Mouse (Mus musculus) kidney, adult 11 months (tissue): ENCODE data around the gene St7.

Experiments used
- DNase-seq: peaks from one replicate; pipeline ENCODE4 v3.0.0; 2022

Gene St7

DNA sequence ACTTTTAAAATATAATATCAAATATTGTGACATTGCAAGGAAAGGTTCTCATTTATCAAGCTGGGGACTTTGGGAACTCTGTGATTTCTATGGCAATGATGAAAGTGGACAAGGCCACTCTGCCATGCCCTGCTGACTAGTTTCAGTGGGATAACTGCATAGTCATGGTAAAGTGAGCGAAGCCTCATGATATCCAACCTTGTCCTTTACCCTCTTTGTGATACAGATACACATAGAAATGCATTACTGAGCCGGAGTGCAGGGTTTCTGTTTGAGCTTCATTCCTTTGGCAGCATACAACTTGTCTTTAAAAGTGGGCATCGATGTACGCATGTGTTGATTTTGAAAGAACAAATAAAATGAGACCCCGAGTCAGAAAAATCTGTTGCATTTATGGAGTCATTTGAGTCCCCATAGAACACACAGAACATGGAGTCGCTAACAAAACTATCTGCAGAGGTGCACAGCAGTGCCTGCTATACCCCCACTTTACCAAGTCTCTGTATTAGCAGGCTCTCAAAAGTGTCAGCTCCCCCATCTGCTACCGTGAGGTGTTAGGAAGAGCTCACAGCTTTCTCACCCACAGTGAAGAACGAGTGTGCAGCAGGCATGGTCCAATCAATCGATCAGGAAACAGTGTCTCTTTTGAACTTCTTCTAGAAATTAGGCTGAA lies 77.4 kb downstream of the St7 start:
- DNase-seq, result no peak

DNA sequence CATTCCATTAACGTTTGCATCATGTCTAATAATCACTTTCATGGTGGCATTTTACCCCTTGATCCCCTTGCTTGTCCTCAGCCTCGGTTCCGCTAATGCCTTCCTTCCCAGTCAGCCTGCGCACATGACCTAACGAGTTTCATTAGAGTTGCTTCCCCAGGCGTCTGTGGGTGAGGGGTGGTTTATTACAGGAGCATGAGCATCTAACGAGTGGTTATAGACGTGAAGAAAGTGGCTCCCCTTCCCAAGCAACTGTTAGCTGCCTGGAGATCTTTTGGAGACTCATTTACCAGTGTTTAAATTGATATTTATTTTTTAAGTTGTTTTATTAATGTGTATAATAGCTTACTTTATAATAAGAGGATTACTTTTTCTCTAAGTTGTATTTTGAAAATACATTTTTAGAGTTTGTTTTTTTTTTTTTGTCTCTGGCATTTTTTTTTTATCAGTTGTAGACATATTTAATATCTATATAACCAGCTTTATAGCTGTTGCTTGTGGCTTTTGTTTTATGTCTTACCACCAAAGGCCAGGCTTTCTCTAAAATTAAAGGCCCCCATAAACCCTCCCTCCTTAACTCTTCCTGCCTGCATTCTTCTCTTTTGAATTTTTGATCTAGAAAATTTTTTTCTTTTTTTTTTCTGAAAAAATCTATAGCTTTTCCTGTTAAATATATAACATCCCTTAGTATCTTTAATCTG lies 78.1 kb downstream of the St7 start:
- no peak for DNase-seq

DNA sequence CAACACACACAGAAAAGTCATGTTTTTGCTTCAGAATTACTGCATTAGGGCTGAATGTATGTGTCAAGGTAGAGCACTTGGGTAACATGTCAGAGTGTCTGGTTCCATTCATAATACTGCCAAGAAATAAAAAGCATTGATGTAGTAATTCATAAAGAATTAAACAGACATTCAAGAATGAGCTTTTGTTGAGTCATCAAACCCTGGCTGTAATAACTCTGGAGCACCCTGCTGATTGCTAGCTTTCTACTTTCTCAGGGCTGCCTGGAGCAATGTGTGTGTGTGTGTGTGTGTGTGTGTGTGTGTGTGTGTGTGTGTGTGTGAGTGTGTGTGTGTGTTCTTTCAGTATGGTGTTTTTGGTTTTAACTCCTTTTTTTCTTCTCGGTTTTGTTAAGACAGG lies 78.7 kb downstream of the St7 start:
- no peak for DNase-seq

DNA sequence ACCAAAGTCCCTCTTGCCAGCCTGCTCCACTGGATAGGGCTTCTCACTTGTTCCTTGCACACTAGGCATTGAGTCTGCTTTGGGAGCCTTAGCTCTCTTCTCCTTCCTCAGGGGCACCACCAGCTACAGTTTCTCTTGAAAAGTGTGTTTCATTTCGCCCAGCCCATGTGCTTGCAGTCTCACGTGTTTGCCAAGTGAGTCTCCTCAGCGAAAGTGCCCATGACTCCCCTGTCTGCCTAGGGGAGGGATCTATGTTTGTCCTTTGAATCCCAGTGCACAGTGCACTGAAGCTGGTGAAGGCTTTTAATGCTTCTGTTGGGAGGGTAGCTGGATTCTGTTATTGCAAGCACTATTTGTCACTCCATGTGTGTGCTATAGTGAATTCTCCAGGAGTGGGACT lies 79.8 kb downstream of the St7 start:
- peak; percentile 64 for DNase-seq

DNA sequence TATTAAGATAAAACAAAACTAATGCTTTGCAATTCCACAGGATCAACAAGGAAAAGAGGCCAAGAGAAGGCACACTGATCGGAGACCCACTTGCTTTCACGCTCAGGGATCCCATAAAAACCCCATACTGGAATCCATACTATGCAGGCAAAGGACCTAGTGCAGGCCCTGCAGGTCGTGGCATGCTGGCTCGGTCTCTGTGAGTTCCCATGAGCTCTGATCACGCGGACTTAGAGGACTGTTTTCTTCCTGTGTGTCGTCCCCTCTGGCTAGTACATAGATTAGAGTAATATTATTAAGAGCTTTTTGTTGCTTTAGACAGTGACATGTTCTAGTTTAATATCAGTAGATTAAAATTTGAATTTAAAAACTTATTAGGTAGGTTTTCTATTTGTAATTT lies 83.3 kb downstream of the St7 start:
- no peak for DNase-seq

DNA sequence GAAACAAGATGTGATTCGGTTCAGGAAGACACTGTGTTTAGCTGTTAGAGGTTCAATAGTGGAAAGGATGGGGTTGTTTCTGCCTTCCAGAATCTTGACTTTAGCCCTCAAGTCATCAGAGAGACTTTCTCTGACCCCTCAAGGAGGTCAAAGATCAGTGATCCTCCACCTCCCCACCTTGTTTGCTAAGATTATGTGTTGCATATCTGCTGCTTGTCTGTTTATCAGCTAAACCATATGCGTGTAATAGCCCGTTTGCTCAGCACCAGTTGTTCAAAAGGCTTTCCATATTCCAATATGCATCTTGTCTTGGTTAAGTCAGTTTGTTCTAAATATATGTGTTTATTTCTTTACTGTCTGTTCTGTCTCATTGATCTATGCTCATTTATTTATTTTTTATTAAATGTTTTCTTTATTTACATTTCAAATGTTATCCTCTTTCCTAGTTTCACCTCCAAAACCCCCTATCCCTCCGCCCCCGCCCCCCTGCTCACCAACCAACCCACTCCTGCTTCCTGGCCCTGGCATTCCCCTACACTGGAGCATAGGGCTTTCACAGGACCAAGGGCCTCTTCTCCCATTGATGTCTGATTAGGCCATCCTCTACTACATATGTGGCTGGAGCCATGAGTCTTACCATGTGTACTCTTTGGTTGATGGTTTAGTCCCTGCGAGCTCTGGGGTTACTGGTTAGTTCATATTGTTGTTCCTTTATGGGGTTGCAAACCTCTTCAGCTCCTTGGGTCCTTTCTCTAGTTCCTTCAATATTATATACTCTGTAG lies 84.5 kb downstream of the St7 start:
- DNase-seq, result no peak

DNA sequence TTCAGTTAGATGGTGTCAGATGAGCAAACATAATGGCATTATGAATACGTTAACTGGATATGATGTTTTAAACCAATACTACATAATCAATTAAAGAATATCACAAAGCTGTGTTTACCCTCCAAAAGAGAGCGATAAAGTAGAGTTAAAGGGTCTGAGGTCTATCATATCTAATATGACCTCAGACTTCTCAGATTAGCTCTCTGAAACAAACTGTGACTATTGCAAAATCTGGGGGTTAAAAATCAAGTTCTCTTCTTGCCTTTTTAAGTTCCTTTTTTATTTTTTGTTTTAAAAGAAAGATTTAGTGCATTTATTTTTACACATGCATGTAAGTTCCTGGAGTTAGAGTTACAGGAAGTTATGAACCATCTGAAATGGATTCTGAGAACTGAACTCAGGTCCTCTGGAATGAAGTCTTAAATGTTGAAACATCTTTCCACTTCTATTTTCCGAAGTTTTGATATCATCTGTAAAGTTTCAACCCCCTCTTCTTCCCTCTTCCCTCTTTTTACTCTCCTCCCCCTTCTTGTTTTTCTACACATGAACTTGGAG lies 86.0 kb downstream of the St7 start:
- no peak for DNase-seq

DNA sequence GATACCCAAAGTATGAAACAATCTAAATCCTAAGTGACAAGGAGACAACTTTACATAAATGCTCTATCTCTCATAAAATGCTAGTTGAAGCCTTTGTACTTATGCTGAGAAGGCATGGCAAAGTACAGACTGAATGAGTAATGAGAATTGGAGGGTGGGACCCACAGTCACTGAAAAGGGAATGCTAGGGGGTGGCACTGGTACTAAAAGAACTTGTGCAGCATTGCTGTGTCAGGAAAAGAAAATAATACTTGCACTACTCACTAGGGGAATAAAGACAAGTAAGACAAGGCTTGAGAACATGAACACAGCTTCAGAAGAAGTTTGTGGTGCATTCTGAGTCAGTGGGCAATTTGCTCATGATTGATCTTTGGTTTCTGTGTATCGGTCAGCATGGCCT lies 90.8 kb downstream of the St7 start:
- DNase-seq, result no peak

DNA sequence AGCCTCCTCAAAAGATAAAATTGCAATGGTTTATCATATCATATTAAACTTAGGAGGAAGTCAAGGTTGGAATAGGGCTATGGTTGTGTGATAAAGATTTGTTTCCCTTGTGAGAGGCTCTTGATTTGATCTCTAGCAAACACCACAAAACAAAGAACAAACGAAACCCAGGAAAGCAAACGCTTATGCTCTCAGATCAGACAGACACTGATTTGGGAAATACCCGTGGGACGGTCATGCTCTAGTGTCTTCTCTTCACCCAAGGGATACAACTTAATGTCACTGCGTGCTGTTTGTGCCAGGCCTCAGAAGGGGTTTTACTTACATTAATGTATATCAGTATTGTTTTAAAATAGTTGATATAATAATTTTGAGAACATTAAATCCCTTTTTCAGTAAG lies 91.8 kb downstream of the St7 start:
- no peak for DNase-seq

DNA sequence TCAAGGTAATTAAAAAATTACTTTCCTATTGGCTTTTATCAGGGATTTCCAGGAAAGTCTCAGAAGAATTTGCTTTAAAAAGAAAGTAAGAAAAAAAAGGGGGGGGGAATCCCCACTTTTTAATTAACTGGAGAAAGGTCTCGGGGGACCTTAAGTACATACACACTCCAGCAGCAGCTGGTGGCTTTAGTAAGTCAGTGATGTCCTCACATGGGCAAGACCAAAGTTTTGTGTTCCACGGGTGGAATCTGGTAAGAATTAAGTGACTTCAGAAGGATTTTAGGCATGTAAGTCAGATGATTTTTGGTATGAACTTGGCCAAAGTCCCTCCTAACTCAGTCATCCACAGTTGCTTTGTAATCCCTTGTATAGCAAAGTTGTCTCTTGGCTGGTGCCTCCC lies 92.5 kb downstream of the St7 start:
- DNase-seq, result no peak

DNA sequence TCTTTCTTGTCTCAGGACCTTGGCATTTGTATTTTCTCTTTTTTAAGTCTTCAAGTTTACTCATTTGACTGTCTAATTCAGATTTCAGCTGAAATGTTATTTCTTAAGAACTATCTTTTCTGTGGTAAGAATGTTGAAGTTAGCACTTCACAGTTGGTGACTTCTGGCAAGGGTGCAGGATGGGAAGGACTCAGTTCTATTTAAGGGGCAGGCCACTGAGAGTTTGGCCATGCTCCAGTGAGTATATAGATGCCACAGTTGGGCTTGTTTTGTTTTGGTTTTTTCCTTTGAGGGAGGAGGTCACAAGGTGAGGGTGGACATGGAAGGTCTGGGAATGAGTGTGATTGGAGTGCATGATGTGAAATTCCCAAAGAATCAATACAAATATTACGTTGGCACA lies 95.1 kb downstream of the St7 start:
- DNase-seq, result no peak

DNA sequence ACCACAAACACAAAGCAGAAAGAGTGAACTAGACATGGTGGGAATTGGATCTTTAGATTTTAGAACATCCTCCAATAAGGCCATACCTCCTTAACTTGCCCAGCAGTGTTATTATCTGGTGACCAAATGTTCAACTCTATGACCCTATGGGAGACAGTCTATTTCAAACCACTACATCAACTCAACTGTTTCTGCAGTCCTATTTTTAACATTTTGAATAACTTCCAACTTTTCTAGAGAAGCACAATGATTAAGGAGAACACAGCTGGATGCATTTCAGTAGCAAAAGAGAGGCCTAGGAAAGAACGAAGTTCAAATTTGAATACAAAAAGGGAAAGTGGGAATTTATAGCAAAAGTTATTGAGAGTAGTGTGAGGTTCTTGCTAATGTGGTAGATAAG lies 97.5 kb downstream of the St7 start:
- DNase-seq, result no peak

DNA sequence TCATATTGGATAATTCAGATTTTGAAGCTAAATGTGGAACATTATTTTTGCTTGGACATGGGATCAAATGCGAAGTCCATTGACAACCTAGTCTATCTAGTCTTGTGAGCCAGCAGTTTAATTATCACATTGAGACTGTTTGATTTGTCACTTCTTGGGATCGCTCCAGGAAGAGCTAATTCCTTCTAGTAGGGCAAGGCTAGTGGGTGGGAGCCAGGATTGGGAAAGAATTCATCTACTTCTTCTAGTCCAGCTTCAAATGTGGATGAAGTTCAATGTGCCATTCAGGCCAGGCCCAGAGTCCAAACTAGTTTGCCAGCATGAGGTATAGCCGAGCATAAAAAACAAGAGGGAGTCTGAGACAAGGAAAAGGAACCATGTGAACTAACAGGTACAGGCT lies 100.7 kb downstream of the St7 start:
- peak; percentile 12 for DNase-seq

DNA sequence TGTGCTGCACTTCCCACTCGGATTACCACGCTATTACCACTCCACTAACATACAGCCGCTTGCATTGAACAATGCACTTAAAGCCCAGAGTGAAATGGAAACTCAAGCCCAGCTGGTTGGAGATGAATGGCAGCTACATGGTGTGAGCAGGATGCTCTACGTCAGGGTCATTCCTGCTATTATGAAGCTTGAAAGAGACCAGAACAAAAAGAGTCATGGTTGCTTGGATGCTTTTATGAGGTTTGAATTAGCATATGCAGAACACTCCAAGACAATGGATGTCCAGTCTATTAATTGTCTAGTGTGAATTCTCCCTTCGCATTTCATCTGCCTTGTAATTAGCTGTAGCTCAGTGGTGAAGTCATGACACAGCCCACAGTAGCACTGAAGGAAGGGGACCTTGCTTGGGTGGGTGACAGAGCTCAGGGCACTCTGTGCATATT lies 104.6 kb downstream of the St7 start:
- no peak for DNase-seq

DNA sequence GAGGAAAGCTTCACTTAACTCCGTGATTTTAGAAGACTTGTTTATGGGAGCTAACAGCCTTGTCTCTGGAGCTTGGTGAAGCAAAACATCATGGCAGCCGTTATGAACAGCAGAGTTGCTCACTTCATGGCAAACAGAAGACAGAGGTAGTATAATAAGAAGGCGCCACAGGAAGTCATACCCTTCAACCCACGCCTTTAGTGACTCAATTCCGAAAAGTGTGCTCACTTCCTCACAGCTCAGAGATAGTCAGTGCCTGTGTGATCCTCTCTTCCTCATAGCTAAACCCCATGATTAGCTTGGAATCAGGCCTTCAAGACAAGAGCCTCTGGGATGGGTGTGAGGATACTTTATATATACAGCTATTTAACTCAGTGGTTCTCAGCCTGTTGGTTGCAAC lies 108.0 kb downstream of the St7 start:
- no peak for DNase-seq

DNA sequence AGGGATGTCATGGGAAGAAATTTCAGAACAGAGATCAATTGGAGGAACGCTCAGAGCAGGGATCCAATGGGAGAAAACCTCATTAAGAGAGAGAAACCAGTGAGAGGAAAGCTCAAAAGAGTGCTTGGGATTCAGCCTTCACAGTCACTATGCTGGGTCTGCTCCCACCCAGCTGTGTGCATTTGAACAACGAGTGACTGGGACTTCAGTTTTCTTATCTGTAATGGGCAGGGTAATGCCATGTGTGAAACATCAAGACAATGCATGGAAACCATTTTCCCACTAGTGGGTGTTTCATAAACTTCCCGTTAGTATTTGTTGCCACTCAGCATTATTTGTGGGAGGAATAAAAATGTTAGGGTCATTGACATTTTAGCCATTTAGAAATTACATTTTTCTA lies 111.7 kb downstream of the St7 start:
- no peak for DNase-seq

DNA sequence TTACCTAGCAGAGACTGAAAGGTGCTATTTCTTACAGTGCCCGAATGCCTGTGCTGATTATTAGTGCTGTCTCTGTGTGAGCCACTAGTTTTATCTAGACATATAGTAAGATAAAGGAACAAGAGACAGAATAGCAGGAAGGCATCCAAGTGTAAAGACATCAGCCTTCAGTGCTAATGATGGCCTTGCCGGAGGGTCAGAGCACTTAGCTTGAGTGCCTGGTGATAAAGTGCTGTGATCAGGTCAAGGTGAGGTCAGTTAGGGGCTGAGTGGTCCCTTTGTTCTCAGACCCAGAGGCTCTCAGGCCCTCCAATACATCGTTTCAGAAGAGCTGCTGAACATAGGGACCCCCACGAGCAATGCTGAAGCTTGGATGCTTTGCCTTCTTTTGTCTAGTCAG lies 113.8 kb downstream of the St7 start:
- no peak for DNase-seq

DNA sequence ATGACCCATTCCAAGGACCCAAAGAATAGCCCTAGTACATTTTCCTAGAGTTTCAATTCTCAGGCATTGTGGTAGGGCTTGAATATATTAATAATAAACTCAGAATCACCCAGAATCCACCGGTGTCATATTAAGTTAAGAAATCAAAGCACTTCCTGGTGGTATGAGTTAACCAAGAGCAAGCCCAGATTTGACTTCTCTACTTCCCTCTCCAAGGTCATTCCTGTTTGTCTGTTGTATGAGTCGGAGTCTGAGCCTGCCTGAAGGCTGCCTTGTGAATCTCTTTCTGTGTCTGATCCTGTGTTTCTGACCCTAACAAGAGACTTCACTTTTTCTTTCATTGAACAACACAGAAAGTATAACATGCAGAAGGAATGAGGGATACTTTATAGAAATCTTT lies 118.3 kb downstream of the St7 start:
- no peak for DNase-seq

DNA sequence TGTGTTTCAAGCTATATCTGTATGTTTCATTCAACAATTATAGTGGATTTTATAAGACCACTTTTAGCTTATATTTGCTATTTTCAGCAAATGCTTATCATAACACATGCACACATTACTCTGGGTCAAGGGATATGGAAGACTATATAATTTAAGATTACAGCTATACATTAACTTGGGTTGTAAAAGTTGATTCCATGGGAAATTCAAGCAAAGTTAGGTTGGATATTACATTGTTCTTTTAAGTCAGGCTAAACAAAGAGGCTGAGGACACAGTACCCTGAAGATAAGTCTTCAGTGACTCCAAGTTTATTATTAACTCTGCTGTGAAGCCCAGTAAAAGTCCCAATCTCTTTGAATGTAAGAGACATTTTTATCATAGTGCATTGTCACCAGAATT lies 118.8 kb downstream of the St7 start:
- DNase-seq, result no peak

DNA sequence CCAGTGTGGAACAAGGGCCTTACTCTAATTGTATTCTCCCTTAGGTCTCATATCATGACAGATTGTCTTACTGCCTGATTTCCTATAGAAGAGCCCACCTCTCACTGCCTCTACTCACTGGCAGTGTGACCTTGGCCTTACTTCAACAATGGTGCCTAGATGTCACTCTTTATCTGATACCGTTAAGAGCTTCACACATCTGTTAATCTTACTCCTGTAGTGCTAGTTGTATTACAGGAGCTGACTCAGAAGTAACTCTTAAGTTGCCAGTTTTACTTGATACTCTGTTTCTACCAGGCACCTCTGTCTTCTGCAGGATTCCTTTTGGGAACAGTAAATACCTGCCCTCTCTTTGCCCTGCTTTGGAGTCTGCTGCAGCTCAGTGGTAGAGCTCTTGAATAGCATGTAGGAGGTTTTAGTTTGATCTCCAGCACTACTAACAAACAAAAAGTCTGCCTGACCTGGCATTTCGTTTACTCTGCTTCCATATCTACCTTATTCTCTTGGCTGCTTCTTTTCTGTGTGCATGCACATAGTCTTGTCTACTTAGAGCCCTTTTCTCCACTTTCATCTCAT lies 121.4 kb downstream of the St7 start:
- DNase-seq, result no peak

DNA sequence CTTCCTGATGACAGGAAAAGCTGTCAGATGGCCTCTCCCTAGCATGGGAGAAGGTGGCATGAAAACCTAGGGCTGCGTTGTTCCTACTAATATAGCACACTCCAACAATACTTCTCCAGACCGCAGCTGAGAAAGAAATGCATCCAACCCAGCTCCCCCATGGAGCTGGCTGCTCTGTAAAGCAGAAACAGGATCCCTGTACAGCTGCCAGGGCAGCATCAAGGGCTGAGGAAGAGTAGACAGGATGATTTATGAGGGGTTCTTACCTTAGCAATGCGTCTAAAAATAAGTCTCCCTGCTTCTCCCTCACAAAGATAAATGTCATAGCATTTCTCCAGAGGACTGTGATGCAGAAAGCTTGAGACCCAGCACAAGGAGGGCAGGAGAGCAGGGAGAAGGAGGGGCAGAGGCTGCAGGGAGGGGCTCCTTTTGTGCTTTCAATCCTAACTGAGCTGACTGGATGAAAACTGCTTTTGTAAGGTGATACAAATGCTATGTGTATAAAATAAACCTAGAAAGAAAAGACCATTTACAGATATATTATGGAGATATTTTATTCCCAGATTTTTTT lies 124.2 kb downstream of the St7 start:
- DNase-seq, result no peak

DNA sequence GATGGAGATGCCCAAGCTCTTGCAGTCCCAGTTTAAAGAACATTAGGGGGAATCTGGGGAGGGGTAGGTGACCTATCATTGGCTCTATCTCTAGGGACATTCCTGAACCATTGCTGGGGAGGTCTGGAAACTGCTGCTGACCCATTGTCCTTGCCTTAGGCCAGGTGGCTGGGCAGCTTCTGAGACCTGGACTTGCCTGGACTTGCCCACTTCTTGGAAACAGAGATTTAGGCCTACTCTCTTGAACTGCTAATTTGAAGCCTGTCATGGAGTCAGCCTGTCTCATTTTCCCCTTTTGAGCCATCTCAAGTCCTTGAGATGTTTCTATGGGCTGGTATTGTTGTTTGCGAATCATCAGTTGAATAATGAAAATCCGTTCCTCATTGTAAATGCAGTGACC lies 130.9 kb downstream of the St7 start:
- DNase-seq, result no peak

DNA sequence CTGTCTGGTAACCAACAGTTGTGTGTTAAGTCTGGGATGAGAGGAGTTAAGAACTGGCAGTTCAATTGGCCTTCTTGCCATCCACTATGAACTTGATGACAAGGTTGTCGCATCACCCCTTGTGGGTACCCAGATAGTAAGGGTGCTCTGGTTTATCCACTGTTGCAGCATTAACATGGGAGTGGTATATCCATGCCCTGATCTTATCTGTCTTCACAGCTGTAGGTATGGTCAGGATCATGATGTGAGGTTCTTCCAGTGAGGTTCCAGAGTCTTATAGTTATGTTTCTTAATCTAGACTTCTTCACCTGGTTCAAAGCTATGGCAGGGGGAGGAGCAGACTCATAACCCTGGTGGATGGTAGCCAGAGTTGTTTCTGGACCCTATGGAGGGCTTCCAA lies 132.0 kb downstream of the St7 start:
- no peak for DNase-seq
